Mouse (Mus musculus): ENCODE results near the gene Cdc42ep3.

The Cdc42ep3 gene

DNA sequence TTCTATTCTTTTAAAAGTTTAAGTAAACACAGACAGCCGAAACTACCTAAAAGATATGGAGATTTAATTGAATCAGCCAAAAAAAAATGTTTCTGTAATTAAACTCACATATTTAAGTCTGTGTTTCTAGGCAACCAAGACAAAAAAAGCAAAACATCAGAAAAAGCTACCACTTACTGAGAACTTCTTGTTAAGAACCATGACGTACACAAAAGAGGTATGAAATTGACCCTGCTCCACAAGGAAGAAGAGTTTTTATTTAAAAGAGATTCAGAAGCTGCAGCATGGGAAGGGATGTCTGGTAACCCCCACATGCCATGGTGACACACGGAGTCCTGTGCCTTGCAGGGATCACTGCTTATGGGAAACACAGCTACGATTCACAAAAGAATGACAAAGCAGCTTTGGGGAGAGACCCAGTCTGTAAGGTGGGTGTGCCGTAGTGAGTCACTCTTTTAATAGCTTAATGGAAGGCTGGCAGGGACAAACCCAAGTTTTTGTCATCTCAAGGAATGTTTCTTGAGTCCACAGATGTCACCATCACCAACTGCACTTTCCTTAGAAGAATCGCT, 69.8 kb downstream of the Cdc42ep3 start:
- no peak for DNase-seq (ENCODE audit: low read depth, low spot score)
- Histone ChIP-seq H3K27me3 (ENCODE audit: control insufficient read depth, insufficient read depth, low read length, poor library complexity, severe bottlenecking) (no peaks in the 10 kb centered on the region), H3K36me3 (ENCODE audit: control insufficient read depth, insufficient read depth, low read length, poor library complexity, severe bottlenecking) (no peaks in the 10 kb centered on the region)
